Mouse (Mus musculus): Measurements from ENCODE around the gene 2900011O08Rik.

DNA sequence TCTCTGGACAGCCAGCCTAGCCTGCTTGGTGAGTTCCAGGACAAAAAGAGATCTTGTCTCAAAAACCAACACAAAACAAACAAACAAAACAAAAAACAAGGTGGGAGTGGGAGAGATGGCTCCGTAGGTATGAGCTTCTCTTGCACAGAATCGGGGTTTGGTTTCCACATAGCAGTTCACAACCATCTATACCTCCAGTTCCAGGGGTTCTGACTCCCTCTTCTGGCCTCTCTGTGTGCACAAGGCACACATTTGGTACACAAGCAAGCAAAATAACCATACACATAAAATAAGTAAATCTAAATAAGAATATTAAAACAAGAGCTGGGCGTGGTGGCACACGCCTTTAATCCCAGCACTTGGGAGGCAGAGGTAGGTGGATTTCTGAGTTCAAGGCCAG is 44.2 kb downstream of the 2900011O08Rik start:
- TF ChIP-seq CTCF (IDR thresholded peaks at IDR 0.05; ENCODE audit: control insufficient read depth, insufficient read depth, low read length) (no peak), POLR2A (IDR thresholded peaks at IDR 0.05; ENCODE audit: borderline replicate concordance, control insufficient read depth, low read depth, low read length) (no peak)
